Mouse (Mus musculus) cerebellum, adult 18-20 months (tissue): ENCODE data around the gene Krt10.

Source experiments
- DNase-seq, 2 experiments: peaks; one replicate each; pipeline ENCODE4 v3.0.0; 2021

The Krt10 gene

DNA sequence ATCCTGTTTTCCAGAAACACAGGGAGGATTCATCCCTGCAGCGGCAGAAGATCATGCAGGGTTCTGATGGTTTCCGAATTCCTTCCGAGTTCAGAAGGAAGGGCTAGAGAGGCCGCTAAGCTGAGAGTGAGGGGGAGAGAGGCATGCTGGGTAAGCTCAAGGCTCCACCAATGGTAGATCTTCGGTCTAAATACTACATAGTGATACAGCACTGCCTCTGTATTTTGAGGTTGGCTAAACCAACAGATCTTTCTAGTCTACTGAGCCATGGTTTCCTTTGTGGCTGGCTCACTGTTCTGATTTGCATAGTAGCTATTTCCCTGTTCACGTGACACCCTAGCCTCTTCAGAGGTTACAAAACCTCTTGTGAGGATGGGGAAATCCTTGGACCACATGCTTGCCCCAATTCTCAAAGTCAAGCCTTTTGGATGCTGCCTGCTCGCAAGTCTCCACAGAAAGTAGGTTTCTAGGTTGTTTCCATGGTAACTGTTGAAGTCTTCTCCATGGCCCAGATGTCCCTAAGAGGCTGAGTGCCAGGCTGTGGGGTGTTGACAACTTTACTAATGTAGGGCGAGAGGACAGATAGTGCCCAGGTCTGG lies 19.2 kb downstream of the Krt10 start:
- peak; percentile 40 to 49 for DNase-seq

DNA sequence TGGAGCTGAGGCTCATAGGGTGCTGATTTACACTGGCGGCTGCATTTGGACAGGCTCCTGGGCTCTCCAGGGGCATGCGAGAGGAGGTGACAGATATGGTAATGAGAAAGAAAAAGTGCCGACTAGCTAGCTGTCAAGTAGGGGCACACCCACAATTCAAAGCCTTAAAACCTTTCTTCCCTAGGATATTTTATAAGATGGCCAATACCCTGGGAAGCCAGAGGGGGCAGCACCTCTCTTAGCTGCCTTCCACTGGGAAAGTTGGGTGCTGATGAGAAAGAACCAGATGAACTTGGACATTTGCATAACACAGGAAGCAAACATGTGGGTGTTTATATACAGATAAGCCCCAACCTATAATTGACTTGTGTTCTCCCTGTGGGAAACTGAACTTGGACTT lies 19.9 kb downstream of the Krt10 start:
- peak; percentile 13 to 14 for DNase-seq

DNA sequence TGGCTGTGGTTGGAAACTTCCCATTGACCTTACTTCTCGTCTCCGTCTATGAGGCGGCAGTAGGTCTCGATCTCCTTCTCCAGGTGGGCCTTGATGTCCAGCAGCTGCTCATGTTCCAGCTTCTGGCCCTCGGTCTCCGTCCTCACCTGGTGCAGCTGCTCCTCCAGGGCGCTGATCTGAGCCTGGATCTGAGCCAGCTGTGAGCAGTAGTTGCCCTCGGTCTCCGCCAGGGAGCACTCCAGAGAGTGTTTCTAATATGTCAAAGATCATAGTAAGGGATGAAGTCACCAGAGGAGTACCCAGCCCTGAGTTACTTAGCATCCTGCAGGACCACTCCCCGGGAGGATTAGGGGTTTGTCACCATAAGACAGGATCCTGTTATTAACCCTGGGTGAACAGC lies 22.4 kb downstream of the Krt10 start:
- DNase-seq, result peak; percentile 7 to 9

DNA sequence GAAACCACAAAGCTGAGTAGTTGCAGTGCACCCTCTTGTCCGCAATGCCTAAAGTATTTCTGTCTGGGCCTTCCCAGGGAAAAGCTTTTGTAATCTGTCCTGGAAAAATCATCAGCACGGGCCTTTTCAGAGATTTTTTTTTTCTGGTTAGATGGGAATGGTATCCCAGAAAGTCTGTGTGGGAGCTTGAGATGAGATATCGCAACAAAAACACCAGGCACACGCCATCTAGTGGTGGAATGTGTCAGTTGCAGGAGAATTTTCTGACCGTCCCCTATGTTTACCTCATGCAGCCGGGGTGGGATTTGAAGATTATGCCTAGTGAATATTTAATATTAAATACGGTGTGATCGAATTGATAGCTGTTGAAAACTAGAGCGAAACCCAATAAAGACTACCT lies 24.8 kb downstream of the Krt10 start:
- DNase-seq, result peak; percentile 31 to 51

DNA sequence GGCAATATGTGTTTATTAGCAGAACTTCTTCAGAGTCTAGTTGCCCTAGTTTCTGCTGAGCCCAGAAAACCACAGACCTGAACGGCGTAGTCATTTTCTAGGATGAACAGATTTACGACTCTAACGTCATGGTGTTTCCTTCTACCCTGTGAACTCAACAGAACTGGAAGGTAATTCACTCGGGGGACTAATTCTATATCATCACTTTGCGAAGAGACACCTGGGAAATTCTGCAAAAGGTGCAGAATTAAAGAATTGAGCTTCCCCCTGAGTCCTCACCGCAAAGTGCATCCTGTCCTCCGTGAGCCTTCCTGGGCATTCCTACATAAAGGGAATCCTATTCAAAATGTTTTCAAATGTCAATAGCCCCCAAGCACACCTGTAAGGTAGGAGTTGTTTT lies 27.7 kb downstream of the Krt10 start:
- no peak for DNase-seq

DNA sequence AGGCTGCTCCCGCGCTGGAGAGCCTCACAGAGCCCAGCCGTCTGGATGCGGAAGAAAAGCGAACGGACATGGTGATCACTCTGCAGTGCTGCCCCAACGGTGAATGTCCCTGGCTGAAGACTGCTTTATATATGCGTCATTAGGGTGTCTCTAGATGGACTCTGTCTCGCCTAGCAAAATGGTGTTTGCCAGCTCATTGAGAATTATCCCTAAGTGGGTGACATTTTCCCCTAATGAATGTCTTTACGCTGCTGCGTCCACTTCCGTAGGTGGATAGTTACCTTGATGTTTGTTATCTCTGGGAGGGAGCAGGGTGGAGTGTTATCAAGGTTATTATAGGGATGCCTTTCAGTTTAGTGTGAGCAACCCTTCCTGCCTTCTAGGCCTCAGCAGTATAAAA lies 38.2 kb downstream of the Krt10 start, which contains the start of gene Krt27:
Krt27 (minus strand) TSS at position 101 of the 400 bp plus-strand sequence.
- DNase-seq, result no peak

DNA sequence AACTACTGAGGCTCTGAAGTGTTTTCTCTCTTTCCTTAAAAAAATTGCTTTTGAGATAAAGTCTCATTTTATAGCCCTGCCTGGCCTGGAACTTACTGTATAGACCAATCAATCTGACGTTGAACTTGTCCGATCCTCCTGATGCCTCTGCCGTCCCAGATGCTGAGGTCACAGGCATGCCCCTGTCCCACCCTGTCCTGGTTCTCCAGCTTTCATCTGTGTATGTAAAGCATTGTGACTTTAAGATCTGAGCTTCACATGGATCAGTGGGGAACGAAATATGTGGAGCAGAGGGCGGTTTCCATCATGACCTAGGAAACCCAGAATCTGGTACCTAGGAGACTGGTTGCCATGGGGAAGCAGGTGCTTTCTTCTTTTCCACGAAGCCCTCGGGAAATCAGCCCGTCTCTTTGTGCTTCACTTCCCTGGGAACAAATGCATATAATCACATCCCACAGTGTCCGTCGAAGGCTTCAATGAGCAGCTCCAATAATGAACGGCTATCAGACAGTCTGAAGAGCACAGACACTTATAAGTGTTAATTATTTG lies 49.8 kb downstream of the Krt10 start:
- no peak for DNase-seq

DNA sequence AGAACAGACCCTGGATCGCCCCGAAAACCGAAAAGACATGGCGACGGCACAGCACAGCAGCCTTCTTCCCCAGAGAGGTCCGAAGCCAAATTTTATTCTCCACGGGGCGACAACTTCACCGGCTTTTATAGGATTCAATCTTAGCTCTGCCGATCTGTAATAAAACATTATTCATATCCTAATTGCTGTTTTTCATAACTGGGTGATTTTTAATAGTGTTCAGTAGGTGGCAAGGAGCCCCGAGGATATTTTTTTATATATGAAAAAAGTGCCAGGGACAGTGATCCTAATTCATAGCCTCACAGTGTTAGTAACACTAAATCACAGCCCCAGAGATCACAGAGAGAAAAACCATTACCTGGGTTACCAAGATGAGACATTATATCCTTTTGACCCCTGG lies 51.3 kb downstream of the Krt10 start, which contains the start of gene Krt26:
Krt26 (minus strand) TSS at position 101 of the 400 bp plus-strand sequence.
- DNase-seq, result no peak
